Mouse (Mus musculus) embryo, embryonic 10.5 days (tissue): ENCODE data around the gene Vwa3b.
A peak's percentile ranks its signal among the peaks of the same experiment; 100 is the strongest.

Experiments
- DNase-seq: peaks from one replicate; pipeline ENCODE4 v3.0.0-alpha.2; 2015; ENCODE audit warnings: low spot score

Vwa3b gene

GRCm38 (mm10) chr1:37063841-37064240, 37.4 kb downstream of the Vwa3b start:
- DNase-seq: no peak

GRCm38 (mm10) chr1:37065658-37066412, 39.4 kb downstream of the Vwa3b start:
- DNase-seq: no peak

DNA sequence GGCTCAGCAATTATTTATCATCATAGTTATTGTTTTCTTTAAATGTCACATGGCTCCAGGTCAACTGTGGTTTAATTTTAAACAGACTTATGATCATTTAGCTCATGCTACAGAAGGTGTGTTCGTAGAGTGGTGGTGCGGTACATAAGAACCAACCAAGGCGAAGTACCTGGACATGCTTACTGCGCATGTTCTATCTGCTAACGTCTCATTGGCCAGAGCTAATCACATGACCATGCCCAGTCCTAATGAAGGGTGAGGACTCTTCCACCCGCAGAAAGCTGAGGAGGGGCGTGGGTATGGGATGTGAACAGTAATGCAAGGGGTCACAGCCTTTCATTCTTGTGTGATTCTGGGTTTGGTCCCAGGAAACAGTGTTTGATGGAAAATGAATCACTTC, 49.4 kb downstream of the Vwa3b start:
- DNase-seq: no peak

DNA sequence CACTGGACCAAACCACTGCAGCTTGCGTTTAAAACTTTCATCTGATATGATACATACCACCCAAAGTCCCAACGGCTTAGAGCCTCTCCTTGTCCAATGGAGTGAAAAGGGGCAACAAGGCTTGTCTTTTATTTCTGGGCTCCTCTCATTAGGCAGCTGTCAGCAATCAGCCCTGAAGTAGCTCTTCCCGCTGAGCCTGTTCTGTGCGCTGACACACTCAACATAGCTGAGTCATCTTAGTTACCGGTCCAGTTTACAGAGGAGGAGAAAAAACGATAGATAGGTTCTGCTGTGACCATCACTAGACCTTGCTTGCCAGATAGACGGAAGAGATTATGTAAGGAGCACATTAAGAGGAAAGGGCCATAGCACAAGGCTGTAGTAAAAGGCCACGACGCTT, 50.9 kb downstream of the Vwa3b start:
- DNase-seq: no peak

- no peak for DNase-seq
Observed at GRCm38 (mm10) chr1:37077955-37078549, 51.7 kb downstream of the Vwa3b start.

GRCm38 (mm10) chr1:37080442-37080841, 54.0 kb downstream of the Vwa3b start:
- DNase-seq: no peak

DNA sequence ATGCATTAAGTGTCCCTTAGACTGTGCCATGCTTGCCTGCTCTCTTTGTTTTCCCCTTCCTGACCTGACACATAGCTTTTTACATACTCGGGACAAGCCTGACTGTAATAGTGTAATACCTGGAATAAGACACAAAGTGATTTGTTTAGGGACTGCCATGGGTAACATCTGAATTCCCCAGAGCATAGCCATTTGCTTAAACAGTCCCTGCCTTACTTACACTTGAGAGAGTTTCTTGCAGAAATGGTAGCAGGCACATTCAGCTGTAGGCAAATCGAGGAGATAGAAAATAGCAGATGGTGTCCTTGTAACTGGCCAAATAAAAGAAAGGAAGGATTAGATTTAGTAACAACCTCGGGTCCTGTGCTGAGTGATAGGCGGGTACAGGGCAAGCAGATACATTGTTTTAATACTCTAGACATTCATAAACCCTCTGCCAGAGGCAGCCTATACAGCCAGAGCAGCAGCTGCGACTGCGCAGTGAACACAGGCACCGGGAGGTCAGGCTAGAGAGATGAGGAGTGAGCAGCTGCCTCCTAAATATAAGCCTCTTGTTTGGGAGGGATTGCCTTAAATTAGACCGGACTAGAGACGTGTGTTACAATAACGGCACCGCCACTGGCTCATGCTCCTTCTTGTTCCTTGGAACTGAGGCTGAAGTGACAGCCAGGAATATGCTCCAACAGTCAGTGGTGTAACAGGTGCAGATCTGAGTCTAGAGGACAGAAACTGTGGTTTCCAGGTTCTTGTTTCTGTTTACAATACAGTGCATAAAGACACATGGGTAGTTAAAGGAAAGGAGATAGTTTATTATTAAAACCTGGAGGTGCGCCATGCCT, 55.2 kb downstream of the Vwa3b start:
- no peak for DNase-seq

GRCm38 (mm10) chr1:37082215-37082464, 55.7 kb downstream of the Vwa3b start:
- DNase-seq: no peak

DNA sequence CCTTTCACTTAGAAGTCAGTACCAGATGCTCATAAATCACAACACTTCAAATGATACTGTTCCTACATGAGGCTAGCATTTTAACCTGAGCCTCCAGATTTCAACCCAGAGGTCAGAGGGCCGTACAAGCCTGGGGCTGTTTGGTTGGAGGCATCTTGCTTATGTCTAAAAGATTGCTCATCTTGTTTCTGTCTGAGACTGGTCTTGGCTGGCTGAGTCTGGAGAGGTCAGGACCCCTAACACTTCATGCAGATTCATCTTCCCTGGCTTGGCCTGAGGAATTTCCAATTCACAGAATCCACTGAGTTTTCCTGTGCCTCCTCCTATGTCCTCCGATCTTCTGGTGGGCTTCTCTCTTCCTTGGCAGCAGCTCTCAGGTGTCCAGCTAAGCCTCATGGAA, 57.7 kb downstream of the Vwa3b start:
- DNase-seq: peak; percentile 28

DNA sequence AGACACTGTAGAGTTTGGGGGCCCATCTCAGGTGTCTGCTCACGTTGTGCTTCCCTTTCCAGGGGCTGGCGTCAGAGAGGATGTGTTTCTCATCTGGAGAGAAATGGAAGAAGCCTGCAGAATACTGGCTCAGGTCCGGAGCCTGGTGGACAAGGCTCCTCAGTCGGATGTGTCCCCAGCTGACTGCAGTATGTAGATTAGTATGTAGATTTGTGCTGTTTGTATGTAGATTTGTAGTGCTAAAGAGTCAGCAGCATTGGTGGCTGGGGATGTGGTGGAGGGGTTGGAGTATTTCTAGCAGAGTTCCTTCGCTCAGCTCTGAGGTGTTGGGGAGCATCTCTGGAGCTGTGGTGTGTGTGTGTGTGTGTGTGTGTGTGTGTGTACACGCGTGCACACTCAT, 58.8 kb downstream of the Vwa3b start:
- DNase-seq: no peak

GRCm38 (mm10) chr1:37089191-37089590, 62.8 kb downstream of the Vwa3b start:
- DNase-seq: no peak

DNA sequence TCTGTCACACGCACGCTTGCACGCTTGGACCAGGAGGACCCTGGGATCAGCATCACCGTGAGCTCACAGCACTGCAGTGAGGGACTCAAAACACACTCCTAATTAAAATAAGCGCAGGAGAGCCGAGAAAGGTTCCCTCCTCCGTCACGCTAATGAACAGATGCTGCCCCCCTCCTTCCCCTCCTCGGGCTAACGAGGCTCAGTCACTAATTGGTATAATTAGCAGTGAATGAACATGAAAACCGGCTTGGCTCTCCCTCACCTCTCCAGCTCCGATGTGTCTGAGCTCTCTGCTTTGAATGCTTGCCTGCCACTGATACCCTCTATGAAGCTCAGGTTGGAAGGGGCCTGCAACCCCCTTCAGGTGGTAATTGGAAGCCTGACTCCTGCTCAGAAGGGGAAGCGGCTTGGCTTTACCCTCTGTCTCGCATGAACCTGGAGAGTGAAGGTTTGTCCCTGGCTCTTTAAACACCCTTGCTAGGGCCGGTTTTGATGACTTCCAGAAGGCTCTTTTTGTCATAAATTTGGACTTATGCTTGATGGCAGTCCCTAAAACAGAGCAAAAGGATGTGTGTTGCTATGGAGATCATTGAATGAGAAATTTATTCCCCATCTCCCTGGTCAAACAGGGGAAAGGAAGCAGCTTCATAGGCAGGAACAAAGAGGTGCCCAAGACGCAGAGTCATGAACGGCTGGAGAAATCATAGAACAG, 71.1 kb downstream of the Vwa3b start:
- no peak for DNase-seq

DNA sequence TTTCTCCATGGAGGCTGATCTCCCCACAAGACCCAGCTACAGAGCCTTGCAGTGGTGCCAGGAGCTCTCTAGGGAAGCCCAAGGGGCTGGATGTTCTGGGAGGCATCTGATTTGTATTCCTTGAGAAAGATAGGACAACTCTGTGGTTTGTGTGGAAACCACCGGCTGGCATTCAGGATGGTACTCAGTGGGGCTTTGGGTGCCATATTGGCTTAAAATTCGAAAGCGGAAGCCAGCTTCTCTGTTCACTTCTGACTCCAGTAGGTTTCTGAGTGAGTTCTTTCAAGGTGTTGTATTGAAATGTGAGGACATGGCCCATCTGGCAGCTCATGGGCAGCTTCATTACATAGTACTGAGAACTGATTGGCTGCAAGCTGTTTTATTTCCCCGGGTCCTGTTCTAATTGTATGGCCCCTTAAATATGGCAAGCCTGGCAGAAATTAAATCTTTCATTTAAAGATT, 71.7 kb downstream of the Vwa3b start:
- no peak for DNase-seq

DNA sequence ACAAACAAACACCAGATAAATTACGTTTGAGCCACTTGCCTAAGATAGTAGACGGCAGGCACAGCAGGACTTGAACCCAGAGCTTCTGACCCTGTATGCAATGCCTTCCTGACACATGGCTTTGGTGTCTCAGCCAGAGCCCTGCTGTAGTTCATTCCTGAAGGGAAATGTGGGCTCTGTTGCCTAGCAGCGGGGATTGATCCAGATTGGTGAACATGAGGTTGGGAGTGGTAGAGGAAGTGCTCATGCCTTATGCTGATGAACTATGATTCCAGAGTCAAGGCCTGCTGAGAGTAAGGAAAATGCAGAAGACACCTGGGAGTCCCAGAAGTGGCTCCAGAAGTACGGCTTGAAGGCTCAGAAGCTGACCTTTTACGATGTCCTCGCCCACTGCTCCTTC, 74.0 kb downstream of the Vwa3b start:
- no peak for DNase-seq

DNA sequence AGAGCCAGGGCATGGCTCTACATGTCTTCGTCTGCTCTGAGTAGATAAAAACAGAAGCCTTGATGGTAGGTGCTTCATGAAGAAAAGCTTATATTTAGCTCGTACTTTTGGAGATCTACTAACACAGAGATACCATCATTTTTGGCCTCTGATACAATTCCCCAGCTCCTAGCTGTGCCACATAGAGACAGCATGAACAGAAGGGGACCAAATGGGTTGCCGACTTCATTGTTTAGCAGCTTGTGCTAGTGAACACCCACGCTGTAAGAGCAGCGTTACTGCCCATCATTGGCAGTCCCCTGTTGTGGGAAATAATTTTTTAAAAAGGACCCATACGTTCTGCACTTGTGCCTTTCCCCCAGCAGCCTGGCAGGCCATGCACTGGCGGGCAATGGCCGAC, 74.6 kb downstream of the Vwa3b start:
- no peak for DNase-seq

- DNase-seq: no peak
Observed at GRCm38 (mm10) chr1:37101717-37102116, 75.3 kb downstream of the Vwa3b start.

- DNase-seq: no peak
Observed at GRCm38 (mm10) chr1:37105194-37105593, 78.8 kb downstream of the Vwa3b start.

GRCm38 (mm10) chr1:37113781-37114180, 87.4 kb downstream of the Vwa3b start:
- DNase-seq: no peak

GRCm38 (mm10) chr1:37115847-37116246, 89.5 kb downstream of the Vwa3b start:
- no peak for DNase-seq

DNA sequence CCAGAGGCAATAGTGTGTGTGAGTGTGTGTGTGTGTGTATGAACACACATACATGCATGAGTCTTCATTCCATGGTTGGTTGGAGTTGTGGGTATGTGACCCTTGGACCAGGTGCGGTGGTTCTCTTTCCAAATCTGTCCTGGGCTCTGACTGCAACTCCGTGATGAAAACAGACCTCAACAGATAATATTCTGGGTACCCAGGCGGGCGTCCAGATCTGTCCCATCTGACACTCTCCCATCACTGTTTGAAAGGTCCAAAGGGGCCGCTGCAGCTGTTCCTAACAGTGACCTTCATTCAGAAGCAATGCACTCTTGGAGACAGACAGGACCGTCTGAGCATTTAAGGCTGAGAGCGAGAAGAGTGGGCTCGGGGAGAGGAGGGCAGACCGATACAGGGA, 90.2 kb downstream of the Vwa3b start:
- DNase-seq: no peak

- no peak for DNase-seq
Observed at GRCm38 (mm10) chr1:37117964-37118363, 91.6 kb downstream of the Vwa3b start.

GRCm38 (mm10) chr1:37122306-37122705, 95.9 kb downstream of the Vwa3b start:
- DNase-seq: peak; percentile 50

GRCm38 (mm10) chr1:37122798-37123197, 96.4 kb downstream of the Vwa3b start:
- DNase-seq: peak; percentile 31
